Mouse (Mus musculus) stomach, postnatal 0 days (tissue): ENCODE results near the gene Ubl3. TPM values are rescaled to one million over a fixed set of nuclear protein-coding genes. Genes with fewer than 3 reads are reported as not detected.

Source experiments
- ATAC-seq: fragments of 200-750 bp; cut with Nextera tagmentation; 2 replicates; pipeline ENCODE4 v1.8.0; 2017; ENCODE audit not compliant: low FRiP score, low TSS enrichment
- DNase-seq: peaks from one replicate; pipeline ENCODE4 v3.0.0-alpha.2; 2016; ENCODE audit warnings: low spot score
- H3K27ac ChIP-seq: fragments of 300-500 bp; sonication (generic); replicated peaks from 2 replicates; pipeline ENCODE4 v1.5.1; 2014; ENCODE audit warnings: mild to moderate bottlenecking, control low read depth
- H3K27me3 ChIP-seq: fragments of 300-500 bp; sonication (generic); 2 replicates; pipeline ENCODE4 v1.6.1; 2014; ENCODE audit warnings: low read length; ENCODE audit not compliant: control insufficient read depth, insufficient read depth
- H3K36me3 ChIP-seq: fragments of 300-500 bp; sonication (generic); 2 replicates; pipeline ENCODE4 v1.6.1; 2014; ENCODE audit warnings: low read length, mixed read lengths; ENCODE audit not compliant: control insufficient read depth, insufficient read depth
- H3K4me1 ChIP-seq: fragments of 300-500 bp; sonication (generic); replicated peaks from 2 replicates; pipeline ENCODE4 v1.6.1; 2014; ENCODE audit warnings: antibody characterized with exemption; ENCODE audit not compliant: control insufficient read depth, insufficient read depth
- H3K4me2 ChIP-seq: fragments of 300-500 bp; sonication (generic); replicated peaks from 2 replicates; pipeline ENCODE4 v1.6.1; 2014; ENCODE audit warnings: low read depth, mild to moderate bottlenecking, control low read depth, moderate library complexity
- H3K4me3 ChIP-seq: fragments of 300-500 bp; sonication (generic); 2 replicates; pipeline ENCODE4 v1.5.1; 2014; ENCODE audit warnings: low read depth, low read length, control low read depth
- H3K9ac ChIP-seq: fragments of 300-500 bp; sonication (generic); 2 replicates; pipeline ENCODE4 v1.6.1; 2014; ENCODE audit warnings: mild to moderate bottlenecking, low read length, control low read depth, mixed read lengths
- H3K9me3 ChIP-seq: fragments of 300-500 bp; sonication (generic); 2 replicates; pipeline ENCODE4 v1.6.1; 2016; ENCODE audit warnings: low read length; ENCODE audit not compliant: control insufficient read depth
- CTCF ChIP-seq: IDR thresholded peaks from 2 replicates; pipeline ENCODE4 v1.5.1; 2016; ENCODE audit warnings: antibody characterized with exemption, low read depth, mild to moderate bottlenecking, moderate library complexity
- EP300 ChIP-seq: optimal IDR thresholded peaks from 2 replicates; pipeline ENCODE3; 2016; ENCODE audit warnings: antibody characterized with exemption
- WGBS: fragments of 180-500 bp; shearing (Covaris S2); extraction: QIAGEN DNeasy Blood & Tissue Kit; methylation state at CpG from one replicate; pipeline ENCODE4 v1.1.7; 2014; 5-methylcytosine and 5-hydroxymethylcytosine counted together
- polyA plus RNA-seq: library from polyadenylated mRNA; unstranded; fragments of >200 nt; fragmentation: Nextera tagmentation; extraction: Ambion mirVana; gene quantifications from 2 replicates; pipeline ENCODE4 v1.2.1, GENCODE M21; 2015

The Ubl3 gene
- polyA plus RNA-seq, 1 experiment from 2014 or later, result 117 TPM

DNA sequence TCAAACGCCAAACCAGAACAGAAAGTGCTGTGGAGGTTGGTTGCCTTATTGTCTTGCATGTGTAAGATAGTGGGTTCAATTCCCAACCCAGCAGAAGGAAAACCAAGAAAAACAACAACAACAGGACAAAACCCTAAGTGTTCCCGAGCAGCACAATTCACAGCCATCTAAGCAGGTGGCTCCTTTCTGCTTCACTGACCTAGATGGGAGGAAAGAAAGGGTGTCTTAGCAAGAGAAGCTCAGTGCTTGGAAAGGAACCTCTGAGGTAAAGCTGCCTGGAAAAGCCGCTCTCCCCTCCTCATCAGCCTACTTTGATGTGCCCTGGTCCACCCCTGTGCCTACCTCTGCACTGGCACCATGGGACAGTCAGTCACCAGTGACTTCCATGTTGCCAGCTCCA, 70.8 kb downstream of the Ubl3 start:
- WGBS, result 86% methylated on average over 3 of the region's 3 CpGs
- DNase-seq, result no peak
- H3K27ac ChIP-seq, result no peak overlapping the region
- H3K4me2 ChIP-seq, result no peak overlapping the region
- H3K9ac ChIP-seq, result no peak overlapping the region
- no peaks in the 10 kb centered on the region for H3K4me1 ChIP-seq
- no peaks in the 10 kb centered on the region for H3K9me3 ChIP-seq
- TF ChIP-seq CTCF (no peak), EP300 (no peak)
- H3K27me3 ChIP-seq, result no peaks in the 10 kb centered on the region
- H3K36me3 ChIP-seq, result no peaks in the 10 kb centered on the region
- no peak for ATAC-seq
- no peak overlapping the region for H3K4me3 ChIP-seq

DNA sequence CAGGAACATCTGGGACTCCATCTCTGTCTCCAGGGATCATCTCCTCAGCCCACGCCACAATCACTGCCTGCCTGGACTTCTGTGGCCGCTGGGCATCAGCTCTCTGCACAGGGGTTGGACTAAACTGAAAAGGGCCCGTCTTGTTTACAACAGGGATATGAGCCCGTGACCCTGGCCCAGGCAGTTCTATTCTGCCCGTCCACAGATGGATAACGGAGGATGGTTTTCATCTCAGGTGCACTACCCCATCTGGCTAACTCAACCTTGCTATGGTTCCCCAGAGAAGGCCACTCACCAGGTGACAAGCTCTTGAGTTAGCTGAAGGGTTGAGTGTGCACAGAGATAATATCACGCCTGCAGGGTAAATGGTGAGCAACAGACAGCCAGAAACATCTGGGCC, 78.2 kb downstream of the Ubl3 start:
- WGBS, result 69% methylated on average over 7 of the region's 7 CpGs
- Histone ChIP-seq H3K9ac (no peak overlapping the region), H3K4me1 (no peaks in the 10 kb centered on the region), H3K4me3 (no peak overlapping the region), H3K4me2 (no peak overlapping the region), H3K36me3 (no peaks in the 10 kb centered on the region), H3K27ac (no peak overlapping the region), H3K9me3 (no peaks in the 10 kb centered on the region), H3K27me3 (no peaks in the 10 kb centered on the region)
- ATAC-seq (no peak), DNase-seq (no peak)
- TF ChIP-seq EP300, result no peak
- TF ChIP-seq CTCF, result no peak

DNA sequence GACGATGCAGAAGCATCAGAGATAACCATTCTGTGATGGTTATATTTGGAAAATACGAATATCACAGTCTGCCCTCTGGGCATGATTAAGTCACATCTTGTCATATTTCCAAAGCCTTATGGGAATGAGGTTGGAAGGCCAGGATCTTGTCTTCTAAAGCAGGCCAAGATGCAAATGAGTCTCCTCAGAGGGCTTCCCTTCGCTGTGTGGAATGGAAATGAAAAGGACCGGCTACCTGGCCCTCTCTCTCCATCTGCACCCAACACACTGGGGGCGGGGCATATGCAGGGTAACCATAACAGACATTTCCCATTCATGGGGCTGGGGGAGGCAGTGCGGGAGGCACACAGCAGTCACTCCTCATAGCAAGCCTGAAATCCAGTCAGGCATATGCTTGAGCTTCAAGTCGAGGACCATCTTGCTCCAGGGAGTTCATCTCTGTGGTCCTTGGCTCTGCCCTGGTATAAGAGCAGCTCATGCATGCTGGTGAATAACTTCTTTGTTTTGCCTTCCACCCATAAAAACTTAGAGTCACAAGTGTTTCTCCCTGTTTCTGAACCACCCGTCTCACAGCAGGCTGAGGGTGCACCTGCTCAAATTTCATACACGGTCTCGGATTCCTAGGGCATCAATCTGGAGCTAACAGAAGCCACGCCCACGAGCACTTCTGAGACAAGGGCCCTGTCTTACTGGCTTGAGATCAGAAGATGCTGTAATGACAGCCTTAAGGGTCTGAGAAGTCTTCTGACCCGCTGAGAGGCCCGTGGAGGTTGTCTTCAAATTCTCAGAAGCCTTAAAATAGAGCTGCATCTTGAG, 83.8 kb downstream of the Ubl3 start:
- Histone ChIP-seq H3K4me1 (peaks cover 5% of the 10 kb centered on the region; the same call in 1 of the 2 replicates), H3K36me3 (no peaks in the 10 kb centered on the region), H3K4me2 (no peak overlapping the region), H3K9me3 (no peaks in the 10 kb centered on the region), H3K9ac (no peak overlapping the region), H3K27ac (no peak overlapping the region), H3K27me3 (no peaks in the 10 kb centered on the region), H3K4me3 (no peak overlapping the region)
- ATAC-seq, result no peak
- WGBS, result 46% methylated on average over 14 of the region's 14 CpGs
- TF ChIP-seq CTCF (no peak), EP300 (no peak)
- no peak for DNase-seq

- H3K4me2 ChIP-seq, result no peak overlapping the region
- H3K36me3 ChIP-seq, result no peaks in the 10 kb centered on the region
- no peak overlapping the region for H3K27ac ChIP-seq
- H3K9ac ChIP-seq, result no peak overlapping the region
- H3K27me3 ChIP-seq, result no peaks in the 10 kb centered on the region
- DNase-seq (peak; percentile 67), ATAC-seq (0 out of 2 replicates have a peak, but pooled peaks have one; percentile 14)
- 39% methylated on average over 8 of the region's 8 CpGs for WGBS
- TF ChIP-seq EP300, result no peak
- no peak for TF ChIP-seq CTCF
- H3K4me3 ChIP-seq, result no peak overlapping the region
- H3K9me3 ChIP-seq, result no peaks in the 10 kb centered on the region
- peaks cover 5% of the 10 kb centered on the region; the same call in 1 of the 2 replicates for H3K4me1 ChIP-seq
Measured at GRCm38 (mm10) chr5:148466933-148467607, 85.5 kb downstream of the Ubl3 start.

DNA sequence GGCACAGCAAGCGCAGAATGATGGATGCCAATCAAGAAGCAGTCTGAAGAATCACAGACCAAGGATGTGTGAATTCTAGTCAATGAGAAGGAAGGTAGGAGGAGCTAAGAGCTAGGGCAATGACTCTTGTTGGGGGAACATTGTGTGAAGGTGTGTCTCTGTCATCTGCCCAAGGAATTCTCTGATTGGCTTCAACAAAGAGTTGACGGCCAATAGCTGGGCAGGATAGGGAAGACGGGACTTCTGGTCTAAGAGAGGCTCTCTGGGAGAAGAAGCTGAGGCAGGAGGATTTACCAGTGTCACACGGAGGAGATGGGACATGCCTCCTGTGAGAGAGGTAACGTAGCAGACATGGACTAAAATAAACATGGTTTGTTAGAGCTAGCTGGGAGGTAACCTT, 86.5 kb downstream of the Ubl3 start:
- Histone ChIP-seq H3K9me3 (no peaks in the 10 kb centered on the region), H3K9ac (no peak overlapping the region), H3K4me1 (peaks cover 5% of the 10 kb centered on the region; the same call in 1 of the 2 replicates), H3K27ac (no peak overlapping the region), H3K27me3 (no peaks in the 10 kb centered on the region), H3K36me3 (no peaks in the 10 kb centered on the region), H3K4me3 (no peak overlapping the region), H3K4me2 (no peak overlapping the region)
- no peak for TF ChIP-seq CTCF
- TF ChIP-seq EP300, result no peak
- no peak for DNase-seq
- WGBS, result 77% methylated on average over 5 of the region's 5 CpGs
- no peak for ATAC-seq

DNA sequence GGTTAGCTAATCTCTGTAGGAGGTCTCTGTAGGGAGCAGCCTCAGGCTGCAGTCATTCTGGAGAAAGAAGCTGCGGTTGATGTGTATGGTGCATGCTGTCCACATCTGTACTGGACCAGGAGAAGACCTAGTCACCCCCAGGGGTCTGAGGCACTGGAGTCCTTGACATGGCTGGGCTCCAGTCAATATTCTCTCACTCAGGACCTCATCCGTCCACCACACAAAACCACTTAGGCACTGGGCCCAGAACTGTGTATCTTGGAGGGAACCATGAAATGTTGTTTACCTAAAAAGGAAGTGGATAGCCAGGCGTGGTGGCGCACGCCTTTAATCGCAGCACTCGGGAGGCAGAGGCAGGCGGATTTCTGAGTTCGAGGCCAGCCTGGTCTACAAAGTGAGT, 87.5 kb downstream of the Ubl3 start:
- TF ChIP-seq EP300, result no peak
- TF ChIP-seq CTCF, result no peak

More for the DNA sequence above, 87.5 kb downstream of the Ubl3 start:
- Histone ChIP-seq H3K4me3 (no peak overlapping the region), H3K27ac (peak overlapping the region; percentile 53; the same call in 1 of the 2 replicates), H3K9me3 (no peaks in the 10 kb centered on the region), H3K27me3 (no peaks in the 10 kb centered on the region), H3K4me1 (peaks cover 5% of the 10 kb centered on the region; the same call in 1 of the 2 replicates), H3K9ac (no peak overlapping the region), H3K36me3 (no peaks in the 10 kb centered on the region), H3K4me2 (no peak overlapping the region)
- DNase-seq (no peak), ATAC-seq (peak; percentile 28; the same call in 1 of the 2 replicates)
- 83% methylated on average over 9 of the region's 9 CpGs for WGBS
